Mouse (Mus musculus): ENCODE measurements around the gene Obscn.

DNA sequence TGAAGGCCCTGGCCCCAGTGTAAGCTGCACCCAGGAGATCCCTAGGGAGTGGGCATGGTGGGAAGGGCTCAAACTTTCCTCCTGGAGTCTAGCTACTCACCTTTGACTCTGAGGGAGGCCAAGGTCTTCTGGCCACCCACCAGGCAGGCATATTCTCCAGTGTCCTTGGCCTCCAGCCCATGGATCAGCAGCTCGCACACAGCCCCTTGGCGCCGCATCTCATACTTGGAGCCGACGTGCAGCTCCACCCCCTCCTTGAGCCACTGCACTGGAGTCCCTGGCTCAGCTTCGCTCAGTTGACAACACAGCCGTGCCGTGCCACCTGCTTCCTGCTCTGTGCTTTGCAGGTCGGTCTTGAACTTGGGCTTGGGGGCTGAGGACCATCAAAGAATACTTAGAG is 85.2 kb downstream of the Obscn start:
- TF ChIP-seq CTCF (IDR thresholded peaks at IDR 0.05; ENCODE audit: low read depth) (no peak), EP300 (optimal IDR thresholded peaks at IDR 0.05) (no peak)
